Mouse (Mus musculus): ENCODE results near the gene Gal3st1.
"Not testable (repeated sequence)": the region's sequence is repeated elsewhere in the genome, so short reads cannot be mapped to it uniquely, and the experiment has no call there.

GRCm38 (mm10) chr11:4015796-4016195 lies 32.4 kb downstream of the Gal3st1 start:
- not testable (repeated sequence) for TF ChIP-seq CTCF (IDR thresholded peaks at IDR 0.05; ENCODE audit: borderline replicate concordance, control insufficient read depth, extremely low read depth, insufficient read depth, low read length, poor library complexity); POLR2A (IDR thresholded peaks at IDR 0.05; ENCODE audit: control insufficient read depth, extremely low read depth, insufficient read depth, low read length, poor library complexity)
